Mouse (Mus musculus) CH12.LX (cell line): ENCODE data around the gene Cds1. TPM values are rescaled to one million over a fixed set of nuclear protein-coding genes. Genes with fewer than 3 reads are reported as not detected.

Experiments used
- DNase-seq: peaks from one replicate; pipeline ENCODE4 v3.0.0-alpha.2; 2013; ENCODE audit errors: extremely low read depth
- H3K27ac ChIP-seq: 2 replicates; pipeline ENCODE4 v1.5.1; 2012; ENCODE audit warnings: low read depth, mild to moderate bottlenecking, control low read depth, moderate library complexity; ENCODE audit not compliant: insufficient read depth
- H3K27me3 ChIP-seq: replicated peaks from 2 replicates; pipeline ENCODE3; 2012; ENCODE audit warnings: inconsistent platforms
- H3K36me3 ChIP-seq, 2 experiments: replicated peaks in 1 of 2; 2 replicates each; pipeline versions ENCODE3 to v1.6.1; 2012; ENCODE audit warnings: inconsistent platforms in 1 of 2, low read length in 1 of 2, mild to moderate bottlenecking in 1 of 2, mixed read lengths in 1 of 2, moderate library complexity in 1 of 2; ENCODE audit not compliant: control insufficient read depth in 1 of 2, insufficient read depth in 1 of 2
- H3K4me1 ChIP-seq, 2 experiments: 2 replicates each; pipeline ENCODE4 v1.6.1; 2012; ENCODE audit warnings: inconsistent platforms in 1 of 2, moderate library complexity in 1 of 2; ENCODE audit not compliant: insufficient read depth in 2 of 2, control insufficient read depth in 1 of 2
- H3K4me2 ChIP-seq: 2 replicates; pipeline ENCODE4 v1.6.1; 2012; ENCODE audit warnings: low read depth, mild to moderate bottlenecking, control low read depth; ENCODE audit not compliant: poor library complexity, insufficient read depth, severe bottlenecking
- H3K4me3 ChIP-seq, 3 experiments: fragments of 150-350 bp in 1 of 3; sonication (generic) in 1 of 3; replicated peaks in 1 of 3; 2 replicates each; pipeline versions ENCODE3 to v1.5.1; 2011 to 2012; ENCODE audit warnings: low read depth in 2 of 3, low read length in 2 of 3, mild to moderate bottlenecking in 2 of 3, moderate library complexity in 2 of 3, control low read depth in 1 of 3, improper control_type of control experiment in 1 of 3, inconsistent platforms in 1 of 3, mixed read lengths in 1 of 3; ENCODE audit not compliant: poor library complexity in 1 of 3
- H3K79me2 ChIP-seq: replicated peaks from 2 replicates; pipeline ENCODE4 v1.6.1; 2012; ENCODE audit warnings: mild to moderate bottlenecking, moderate library complexity; ENCODE audit not compliant: control insufficient read depth, poor library complexity, insufficient read depth, severe bottlenecking; ENCODE audit errors: extremely low read depth
- H3K9ac ChIP-seq: 2 replicates; pipeline ENCODE4 v1.6.1; 2012; ENCODE audit warnings: low read depth, mild to moderate bottlenecking, control low read depth, moderate library complexity; ENCODE audit not compliant: insufficient read depth
- H3K9me3 ChIP-seq: replicated peaks from 2 replicates; pipeline ENCODE3; 2012; ENCODE audit warnings: low read length, inconsistent platforms, mixed read lengths
- CHD1 ChIP-seq: IDR thresholded peaks from 2 replicates; pipeline ENCODE4 v1.6.1; 2012; ENCODE audit warnings: low read depth, low read length, improper control_type of control experiment, inconsistent platforms
- CHD2 ChIP-seq: IDR thresholded peaks from 2 replicates; pipeline ENCODE4 v1.6.1; 2011; ENCODE audit warnings: low read length, improper control_type of control experiment
- CTCF ChIP-seq, 2 experiments: IDR thresholded peaks in 1 of 2; conservative IDR thresholded peaks in 1 of 2; 2 replicates each; pipeline ENCODE4 v1.5.1; 2011 to 2012; ENCODE audit warnings: low read depth in 2 of 2, low read length in 2 of 2, improper control_type of control experiment in 1 of 2, inconsistent platforms in 1 of 2, mild to moderate bottlenecking in 1 of 2, moderate library complexity in 1 of 2
- GABPA ChIP-seq: IDR thresholded peaks from 2 replicates; pipeline ENCODE4 v1.6.1; 2012; ENCODE audit warnings: low read depth, low read length, improper control_type of control experiment, inconsistent platforms; ENCODE audit not compliant: insufficient replicate concordance
- HCFC1 ChIP-seq: IDR thresholded peaks from 2 replicates; pipeline ENCODE4 v1.6.1; 2012; ENCODE audit warnings: low read depth, mild to moderate bottlenecking, inconsistent platforms, low read length, improper control_type of control experiment
- IRF4 ChIP-seq: IDR thresholded peaks from 2 replicates; pipeline ENCODE4 v1.6.1; 2014; ENCODE audit warnings: low read depth, mild to moderate bottlenecking, inconsistent platforms, low read length, improper control_type of control experiment
- JUND ChIP-seq: conservative IDR thresholded peaks from 2 replicates; pipeline ENCODE4 v1.6.1; 2011; ENCODE audit warnings: low read depth, low read length, improper control_type of control experiment
- MAFK ChIP-seq: IDR thresholded peaks from 2 replicates; pipeline ENCODE4 v1.6.1; 2011; ENCODE audit warnings: low read length, improper control_type of control experiment; ENCODE audit not compliant: insufficient replicate concordance
- MAX ChIP-seq: IDR thresholded peaks from 2 replicates; pipeline ENCODE4 v1.6.1; 2011; ENCODE audit warnings: low read length, improper control_type of control experiment
- MAZ ChIP-seq: IDR thresholded peaks from 2 replicates; pipeline ENCODE4 v1.6.1; 2012; ENCODE audit warnings: low read depth, mild to moderate bottlenecking, inconsistent platforms, low read length, improper control_type of control experiment, moderate library complexity
- MYC ChIP-seq: IDR thresholded peaks from 2 replicates; pipeline ENCODE4 v1.6.1; 2011; ENCODE audit warnings: low read depth, mild to moderate bottlenecking, improper control_type of control experiment, low read length
- NELFE ChIP-seq: IDR thresholded peaks from 2 replicates; pipeline ENCODE4 v1.6.1; 2011; ENCODE audit warnings: low read depth, low read length, improper control_type of control experiment
- NRF1 ChIP-seq: IDR thresholded peaks from 2 replicates; pipeline ENCODE4 v1.6.1; 2014; ENCODE audit warnings: low read depth, mild to moderate bottlenecking, inconsistent platforms, low read length, improper control_type of control experiment, moderate library complexity
- POLR2A ChIP-seq: IDR thresholded peaks from 2 replicates; pipeline ENCODE4 v1.6.1; 2011; ENCODE audit warnings: low read depth, mild to moderate bottlenecking, improper control_type of control experiment, low read length
- POLR2AphosphoS2 ChIP-seq: IDR thresholded peaks from 2 replicates; pipeline ENCODE4 v1.6.1; 2011; ENCODE audit warnings: low read depth, low read length, improper control_type of control experiment
- RAD21 ChIP-seq: IDR thresholded peaks from 2 replicates; pipeline ENCODE4 v1.6.1; 2011; ENCODE audit warnings: low read depth, mild to moderate bottlenecking, low read length, improper control_type of control experiment, moderate library complexity
- SIN3A ChIP-seq: IDR thresholded peaks from 2 replicates; pipeline ENCODE4 v1.6.1; 2012; ENCODE audit warnings: low read length, improper control_type of control experiment, inconsistent platforms
- TBP ChIP-seq: conservative IDR thresholded peaks from 2 replicates; pipeline ENCODE4 v1.6.1; 2011; ENCODE audit warnings: low read depth, low read length, improper control_type of control experiment
- USF2 ChIP-seq: conservative IDR thresholded peaks from 2 replicates; pipeline ENCODE4 v1.6.1; 2011; ENCODE audit warnings: low read depth, low read length, improper control_type of control experiment
- ZC3H11A ChIP-seq: IDR thresholded peaks from 2 replicates; pipeline ENCODE4 v1.6.1; 2012; ENCODE audit warnings: low read depth, mild to moderate bottlenecking, inconsistent platforms, low read length, improper control_type of control experiment
- ZMIZ1 ChIP-seq: IDR thresholded peaks from 2 replicates; pipeline ENCODE4 v1.6.1; 2012; ENCODE audit warnings: low read depth, mild to moderate bottlenecking, inconsistent platforms, low read length, improper control_type of control experiment
- ZNF384 ChIP-seq: IDR thresholded peaks from 2 replicates; pipeline ENCODE4 v1.6.1; 2012; ENCODE audit warnings: low read depth, low read length, improper control_type of control experiment, inconsistent platforms
- dilution Hi-C: fragments of 300-500 bp; cut with MboI; formaldehyde crosslinking; loops from 2 replicates; pipeline ENCODE4 v1.14.3; 2020; ENCODE audit warnings: low sequenced_read_pairs; ENCODE audit not compliant: extremely low pct_unique_long_range_greater_than_20kb, extremely low pct_ligation_motif_present
- in situ Hi-C: fragments of 300-500 bp; cut with MboI; formaldehyde crosslinking; loops from 3 replicates; pipeline ENCODE4 v1.14.3; 2019; ENCODE audit warnings: low sequenced_read_pairs, low pct_ligation_motif_present, low pct_unique_long_range_greater_than_20kb, mixed read lengths
- polyA plus RNA-seq: library from polyadenylated mRNA; unstranded; fragments of >175 nt; gene quantifications from 2 replicates; pipeline ENCODE4 v1.2.1, GENCODE M21; 2012; ENCODE audit warnings: low read depth; ENCODE audit not compliant: insufficient read length
- total RNA-seq, 2 experiments: library from RNA; depleted of rRNA; stranded (reverse); fragments of 300-350 nt in 1 of 2; fragments of >200 nt in 1 of 2; gene quantifications; 2 replicates each; pipeline ENCODE4 v1.2.3; 2012 to 2014

Cds1 gene
- not detected in 2 replicates for total RNA-seq (2012; rRNA removed)
- not detected in 2 replicates for total RNA-seq (2014; rRNA removed)
- polyA plus RNA-seq: not detected in 2 replicates

- Histone ChIP-seq H3K79me2 (no peaks in the 10 kb centered on the region), H3K27me3 (no peaks in the 10 kb centered on the region), H3K27ac (no peak within 1 kb of the TSS), H3K9ac (no peak within 1 kb of the TSS), H3K4me1 (no peaks in the 10 kb centered on the region), H3K9me3 (peaks cover 86% of the 10 kb centered on the region), H3K36me3 (no peaks in the 10 kb centered on the region), H3K4me3 (no peak within 1 kb of the TSS), H3K4me2 (no peak within 1 kb of the TSS)
- DNase-seq: no peak
- dilution Hi-C loops (no loop called here), in situ Hi-C loops (no loop called here)
- TF ChIP-seq POLR2A (no peak), MAFK (no peak), NRF1 (no peak), ZMIZ1 (no peak), GABPA (no peak), SIN3A (no peak), ZNF384 (no peak), USF2 (no peak), POLR2AphosphoS2 (no peak), JUND (no peak), IRF4 (no peak), MAZ (no peak), TBP (no peak), NELFE (no peak), CTCF (conservative IDR thresholded peaks at IDR 0.05 in 1 of 2, IDR thresholded peaks at IDR 0.05 in 1 of 2; ENCODE audit: low read depth in 2 of 2, low read length in 2 of 2) (no peak), ZC3H11A (no peak), MYC (no peak), RAD21 (no peak), CHD1 (no peak)
Measured at GRCm38 (mm10) chr5:101764554-101765347, at the start of gene Cds1. TSS of gene Cds1 (plus strand) at chr5:101765130.

- Histone ChIP-seq H3K79me2 (no peaks in the 10 kb centered on the region), H3K36me3 (no peaks in the 10 kb centered on the region)
- in situ Hi-C loops: no loop called here
Measured at GRCm38 (mm10) chr5:101724216-101724615, 40.7 kb upstream of the Cds1 start.

More at GRCm38 (mm10) chr5:101724216-101724615, 40.7 kb upstream of the Cds1 start:
- Histone ChIP-seq H3K27me3 (no peaks in the 10 kb centered on the region), H3K4me1 (no peaks in the 10 kb centered on the region), H3K27ac (no peak overlapping the region), H3K9ac (no peak overlapping the region)
- DNase-seq: no peak
- dilution Hi-C loops: no loop called here
- TF ChIP-seq HCFC1 (no peak), MAX (no peak), NELFE (no peak), CHD2 (no peak)
- TF ChIP-seq, all 38 proteins: peak for 0
- H3K4me2 ChIP-seq: no peak overlapping the region
- H3K9me3 ChIP-seq: peaks cover 74% of the 10 kb centered on the region
- H3K4me3 ChIP-seq: no peak overlapping the region
